Mouse (Mus musculus) erythroblast, adult 5-6 weeks (primary cell): ENCODE measurements around the gene Stk10. TPM values are rescaled to one million over a fixed set of nuclear protein-coding genes. Genes with fewer than 3 reads are reported as not detected.
"Not testable (repeated sequence)": the region's sequence is repeated elsewhere in the genome, so short reads cannot be mapped to it uniquely, and the experiment has no call there.

ENCODE experiments used
- ATAC-seq: replicated peaks from 2 replicates; pipeline ENCODE4 v1.8.0; 2016; ENCODE audit warnings: moderate number of reproducible peaks, mild to moderate bottlenecking, moderate TSS enrichment, inconsistent platforms; ENCODE audit not compliant: poor library complexity, low FRiP score, severe bottlenecking
- total RNA-seq, 2 experiments: library from RNA; stranded (forward) in 1 of 2; stranded (reverse) in 1 of 2; fragments of 150-400 nt in 1 of 2; fragments of 200-764, 138-1000 nt in 1 of 2; gene quantifications; 2 replicates each; pipeline versions ENCODE4 v1.2.3 to v1.2.4; 2015 to 2017; ENCODE audit warnings: low replicate concordance in 2 of 2

The Stk10 gene
- total RNA-seq (2015; ENCODE audit: low replicate concordance) = 11.5 and 18.3 TPM in 2 replicates
- total RNA-seq (2017; ENCODE audit: low replicate concordance) = 9.9 and 19.2 TPM in 2 replicates

- no peak for ATAC-seq
These were observed at the start of gene Stk10 for GRCm38 (mm10) chr11:32532765-32533481. Gene Stk10, plus strand, starts transcription at chr11:32533305.

- ATAC-seq = no peak
These were observed 47.8 kb upstream of the Stk10 start for GRCm38 (mm10) chr11:32485290-32485689.

GRCm38 (mm10) chr11:32486621-32487020 is 46.5 kb upstream of the Stk10 start:
- ATAC-seq = no peak

- no peak for ATAC-seq
These were observed 45.6 kb upstream of the Stk10 start for GRCm38 (mm10) chr11:32487501-32487900.

- no peak for ATAC-seq
These were observed 44.8 kb upstream of the Stk10 start for GRCm38 (mm10) chr11:32488344-32488743.

GRCm38 (mm10) chr11:32488808-32489670 is 44.1 kb upstream of the Stk10 start:
- no peak for ATAC-seq

- ATAC-seq = no peak
These were observed 42.0 kb upstream of the Stk10 start for GRCm38 (mm10) chr11:32491079-32491478.

GRCm38 (mm10) chr11:32493312-32493711 is 39.8 kb upstream of the Stk10 start:
- ATAC-seq = no peak

- no peak for ATAC-seq
These were observed 37.8 kb upstream of the Stk10 start for GRCm38 (mm10) chr11:32495283-32495682.

GRCm38 (mm10) chr11:32498757-32499535 is 34.2 kb upstream of the Stk10 start:
- ATAC-seq = no peak

GRCm38 (mm10) chr11:32499931-32500330 is 33.2 kb upstream of the Stk10 start:
- ATAC-seq = no peak

- ATAC-seq = no peak
These were observed 29.4 kb upstream of the Stk10 start for GRCm38 (mm10) chr11:32503711-32504110.

GRCm38 (mm10) chr11:32505091-32505739 is 27.9 kb upstream of the Stk10 start:
- ATAC-seq = no peak

- no peak for ATAC-seq
These were observed 22.2 kb upstream of the Stk10 start for GRCm38 (mm10) chr11:32510930-32511329.

- ATAC-seq = not testable (repeated sequence)
These were observed 18.3 kb upstream of the Stk10 start for GRCm38 (mm10) chr11:32514853-32515252.

- ATAC-seq = no peak
These were observed 17.0 kb upstream of the Stk10 start for GRCm38 (mm10) chr11:32516091-32516490.

- ATAC-seq = no peak
These were observed 16.0 kb upstream of the Stk10 start for GRCm38 (mm10) chr11:32516916-32517712.

- no peak for ATAC-seq
These were observed 14.3 kb upstream of the Stk10 start for GRCm38 (mm10) chr11:32518770-32519169.

- ATAC-seq = no peak
These were observed 13.8 kb upstream of the Stk10 start for GRCm38 (mm10) chr11:32519354-32519753.
